Mouse (Mus musculus) left cerebral cortex, postnatal 14 days (tissue): ENCODE data around the gene Lrrc23. TPM values are rescaled to one million over a fixed set of nuclear protein-coding genes. Genes with fewer than 3 reads are reported as not detected.
A peak's percentile ranks its signal among the peaks of the same experiment; 100 is the strongest.

ENCODE experiments used
- DNase-seq, 2 experiments: peaks; one replicate each; pipeline ENCODE4 v3.0.0; 2021 to 2022; ENCODE audit warnings: low spot score in 2 of 2, mixed read lengths in 1 of 2
- intact Hi-C: fragments of 180-260 bp; cut with DNase I; formaldehyde crosslinking; loops from one replicate; pipeline ENCODE4 v1.15.1; 2025
- total RNA-seq, 2 experiments: library from RNA; stranded (reverse); gene quantifications; 2 replicates each; pipeline ENCODE4 v1.2.3; 2021

Lrrc23 gene
- total RNA-seq, 2 experiments from 2014 or later: 0.47 to 0.81 TPM

- intact Hi-C loops: no loop called here
- DNase-seq: no peak
Measured at GRCm38 (mm10) chr6:124780917-124781316, 1.4 kb upstream of the Lrrc23 start.

- intact Hi-C loops: no loop called here
- DNase-seq: no peak
Measured at GRCm38 (mm10) chr6:124779984-124780416, 473 bp upstream of the Lrrc23 start.

GRCm38 (mm10) chr6:124770511-124770910, 9.0 kb downstream of the Lrrc23 start:
- intact Hi-C loops: no loop called here
- DNase-seq: no peak

GRCm38 (mm10) chr6:124770013-124770412, 9.5 kb downstream of the Lrrc23 start:
- DNase-seq: no peak
- intact Hi-C loops: no loop called here

GRCm38 (mm10) chr6:124769101-124769765, 10.3 kb downstream of the Lrrc23 start, which contains the start of gene Eno2:
TSS of gene Eno2 (minus strand) at chr6:124769673.
- DNase-seq: peak; percentile 80 to 81
- intact Hi-C loops: loop anchor here (2.0 kb wide), 2 partner anchors 36 to 44 kb away; no protein-coding TSS in a partner anchor

GRCm38 (mm10) chr6:124768704-124769044, 10.9 kb downstream of the Lrrc23 start:
- intact Hi-C loops: loop anchor here (2.0 kb wide), 2 partner anchors 36 to 44 kb away; no protein-coding TSS in a partner anchor
- DNase-seq: no peak

- peak in 1 of 2 experiments; percentile 62 for DNase-seq
- intact Hi-C loops: loop anchor here (2.0 kb wide), 2 partner anchors 37 to 45 kb away; no protein-coding TSS in a partner anchor
Measured at GRCm38 (mm10) chr6:124767920-124768703, 11.4 kb downstream of the Lrrc23 start.

- intact Hi-C loops: no loop called here
- DNase-seq: no peak
Measured at GRCm38 (mm10) chr6:124767536-124767919, 12.0 kb downstream of the Lrrc23 start.

GRCm38 (mm10) chr6:124765951-124766350, 13.6 kb downstream of the Lrrc23 start:
- DNase-seq: no peak
- intact Hi-C loops: no loop called here

GRCm38 (mm10) chr6:124759259-124759658, 20.3 kb downstream of the Lrrc23 start:
- DNase-seq: peak; percentile 83 to 85
- intact Hi-C loops: no loop called here

GRCm38 (mm10) chr6:124758849-124759232, 20.7 kb downstream of the Lrrc23 start:
- intact Hi-C loops: no loop called here

GRCm38 (mm10) chr6:124757909-124758848, 21.3 kb downstream of the Lrrc23 start:
- intact Hi-C loops: no loop called here
- peak; percentile 61 to 68 for DNase-seq

More at GRCm38 (mm10) chr6:124758849-124759232, 20.7 kb downstream of the Lrrc23 start:
- no peak for DNase-seq

- intact Hi-C loops: no loop called here
- DNase-seq: no peak
Measured at GRCm38 (mm10) chr6:124757351-124757880, 22.1 kb downstream of the Lrrc23 start.

GRCm38 (mm10) chr6:124756652-124757350, 22.7 kb downstream of the Lrrc23 start:
- intact Hi-C loops: no loop called here
- DNase-seq: peak; percentile 72 to 82

GRCm38 (mm10) chr6:124755831-124756595, 23.5 kb downstream of the Lrrc23 start, which contains the start of the genes Gm45234 and Atn1:
TSS of gene Gm45234 (minus strand) at chr6:124756021.
TSS of gene Atn1 (minus strand) at chr6:124756524.
- intact Hi-C loops: no loop called here

GRCm38 (mm10) chr6:124755306-124755705, 24.2 kb downstream of the Lrrc23 start:
- intact Hi-C loops: no loop called here
- DNase-seq: no peak

More at GRCm38 (mm10) chr6:124755831-124756595, 23.5 kb downstream of the Lrrc23 start, which contains the start of the genes Gm45234 and Atn1:
- DNase-seq: peak in 1 of 2 experiments; percentile 52

GRCm38 (mm10) chr6:124753861-124754260, 25.7 kb downstream of the Lrrc23 start:
- intact Hi-C loops: no loop called here
- no peak for DNase-seq

GRCm38 (mm10) chr6:124750405-124750804, 29.1 kb downstream of the Lrrc23 start:
- no peak for DNase-seq
- intact Hi-C loops: no loop called here
